Mouse (Mus musculus): Measurements from ENCODE around the gene Med29. TPM values are rescaled to one million over a fixed set of nuclear protein-coding genes. Genes with fewer than 3 reads are reported as not detected.

The Med29 gene
- polyA plus RNA-seq, 1 experiment, result 46.5 TPM

GRCm38 (mm10) chr7:28427738-28428137, 35.2 kb upstream of the Med29 start:
- DNase-seq (ENCODE audit: low read depth), result no peak
- no peak for TF ChIP-seq POLR2A (IDR thresholded peaks at IDR 0.05; ENCODE audit: borderline replicate concordance, extremely low read depth, insufficient read depth, insufficient read length, poor library complexity, severe bottlenecking)
- no peak for TF ChIP-seq CTCF (IDR thresholded peaks at IDR 0.05; ENCODE audit: borderline replicate concordance, extremely low read depth, insufficient read depth, insufficient read length)

GRCm38 (mm10) chr7:28423018-28423417, 30.5 kb upstream of the Med29 start:
- TF ChIP-seq POLR2A (IDR thresholded peaks at IDR 0.05; ENCODE audit: borderline replicate concordance, extremely low read depth, insufficient read depth, insufficient read length, poor library complexity, severe bottlenecking) (no peak), CTCF (IDR thresholded peaks at IDR 0.05; ENCODE audit: borderline replicate concordance, extremely low read depth, insufficient read depth, insufficient read length) (no peak)
- DNase-seq (ENCODE audit: low read depth), result no peak

- no peak for DNase-seq (ENCODE audit: low read depth)
- no peak for TF ChIP-seq POLR2A (IDR thresholded peaks at IDR 0.05; ENCODE audit: borderline replicate concordance, extremely low read depth, insufficient read depth, insufficient read length, poor library complexity, severe bottlenecking)
- TF ChIP-seq CTCF (IDR thresholded peaks at IDR 0.05; ENCODE audit: borderline replicate concordance, extremely low read depth, insufficient read depth, insufficient read length), result no peak
Measured at GRCm38 (mm10) chr7:28419416-28419815, 26.9 kb upstream of the Med29 start.

- TF ChIP-seq CTCF (IDR thresholded peaks at IDR 0.05; ENCODE audit: borderline replicate concordance, extremely low read depth, insufficient read depth, insufficient read length) (no peak), POLR2A (IDR thresholded peaks at IDR 0.05; ENCODE audit: borderline replicate concordance, extremely low read depth, insufficient read depth, insufficient read length, poor library complexity, severe bottlenecking) (no peak)
- DNase-seq (ENCODE audit: low read depth), result peak; percentile 6
Measured at GRCm38 (mm10) chr7:28418096-28418670, 25.7 kb upstream of the Med29 start.

GRCm38 (mm10) chr7:28417368-28417767, 24.9 kb upstream of the Med29 start:
- DNase-seq (ENCODE audit: low read depth), result no peak
- TF ChIP-seq POLR2A (IDR thresholded peaks at IDR 0.05; ENCODE audit: borderline replicate concordance, extremely low read depth, insufficient read depth, insufficient read length, poor library complexity, severe bottlenecking) (no peak), CTCF (IDR thresholded peaks at IDR 0.05; ENCODE audit: borderline replicate concordance, extremely low read depth, insufficient read depth, insufficient read length) (peak; percentile 17; the same call in 1 of the 2 replicates)

- DNase-seq (ENCODE audit: low read depth), result no peak
- no peak for TF ChIP-seq POLR2A (IDR thresholded peaks at IDR 0.05; ENCODE audit: borderline replicate concordance, extremely low read depth, insufficient read depth, insufficient read length, poor library complexity, severe bottlenecking)
Measured at GRCm38 (mm10) chr7:28412826-28413225, 20.3 kb upstream of the Med29 start.

- DNase-seq (ENCODE audit: low read depth), result no peak
- no peak for TF ChIP-seq CTCF (IDR thresholded peaks at IDR 0.05; ENCODE audit: borderline replicate concordance, extremely low read depth, insufficient read depth, insufficient read length)
- no peak for TF ChIP-seq POLR2A (IDR thresholded peaks at IDR 0.05; ENCODE audit: borderline replicate concordance, extremely low read depth, insufficient read depth, insufficient read length, poor library complexity, severe bottlenecking)
Measured at GRCm38 (mm10) chr7:28410841-28411475, 18.4 kb upstream of the Med29 start.

DNA sequence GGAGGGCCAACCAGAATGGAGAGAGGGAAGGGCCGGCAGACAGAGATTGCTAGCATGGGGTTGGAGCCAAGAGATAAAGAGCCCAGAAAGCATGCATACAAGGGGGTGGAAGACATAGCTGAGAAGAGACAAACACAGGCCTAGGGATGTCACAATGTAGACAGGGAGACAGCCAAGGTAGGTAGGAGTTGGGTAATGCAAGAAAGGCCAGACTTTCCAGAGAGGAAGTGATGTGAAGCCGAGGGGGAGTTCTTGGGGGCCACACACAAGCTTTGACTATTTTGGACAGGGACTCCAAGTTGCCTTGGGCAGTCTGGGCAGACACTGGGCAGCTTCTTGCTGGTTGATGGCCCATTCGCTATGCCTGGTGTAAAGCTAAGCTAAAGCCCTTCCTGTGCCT, 9.4 kb upstream of the Med29 start:
- DNase-seq (ENCODE audit: low read depth), result no peak
- TF ChIP-seq CTCF (IDR thresholded peaks at IDR 0.05; ENCODE audit: borderline replicate concordance, extremely low read depth, insufficient read depth, insufficient read length) (no peak), POLR2A (IDR thresholded peaks at IDR 0.05; ENCODE audit: borderline replicate concordance, extremely low read depth, insufficient read depth, insufficient read length, poor library complexity, severe bottlenecking) (no peak)

GRCm38 (mm10) chr7:28401030-28401429, 8.5 kb upstream of the Med29 start:
- TF ChIP-seq POLR2A (IDR thresholded peaks at IDR 0.05; ENCODE audit: borderline replicate concordance, extremely low read depth, insufficient read depth, insufficient read length, poor library complexity, severe bottlenecking), result no peak
- TF ChIP-seq CTCF (IDR thresholded peaks at IDR 0.05; ENCODE audit: borderline replicate concordance, extremely low read depth, insufficient read depth, insufficient read length), result no peak
- no peak for DNase-seq (ENCODE audit: low read depth)

- no peak for TF ChIP-seq CTCF (IDR thresholded peaks at IDR 0.05; ENCODE audit: borderline replicate concordance, extremely low read depth, insufficient read depth, insufficient read length)
- no peak for TF ChIP-seq POLR2A (IDR thresholded peaks at IDR 0.05; ENCODE audit: borderline replicate concordance, extremely low read depth, insufficient read depth, insufficient read length, poor library complexity, severe bottlenecking)
- DNase-seq (ENCODE audit: low read depth), result no peak
Measured at GRCm38 (mm10) chr7:28398696-28399340, 6.3 kb upstream of the Med29 start.

DNA sequence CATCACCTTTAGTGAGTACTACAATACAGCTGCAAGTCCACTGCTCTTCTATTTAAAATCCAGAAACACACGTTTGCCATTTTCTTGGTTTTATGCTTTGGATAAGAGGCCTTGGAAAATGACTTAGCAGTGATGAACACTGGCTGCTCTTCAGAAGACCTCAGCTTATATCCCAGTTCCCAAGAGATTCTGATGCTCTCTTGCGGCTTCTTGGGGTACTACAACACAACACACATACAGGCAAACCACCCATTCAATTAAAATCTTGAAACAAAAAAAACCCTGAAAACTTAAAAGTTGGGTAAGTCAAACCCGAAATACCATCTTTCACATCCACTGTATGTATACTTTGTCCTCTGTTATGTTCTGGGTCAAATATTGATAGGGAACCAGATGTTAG, 5.5 kb upstream of the Med29 start:
- peak; percentile 56 for DNase-seq (ENCODE audit: low read depth)
- no peak for TF ChIP-seq POLR2A (IDR thresholded peaks at IDR 0.05; ENCODE audit: borderline replicate concordance, extremely low read depth, insufficient read depth, insufficient read length, poor library complexity, severe bottlenecking)
- peak; percentile 33; the same call in 1 of the 2 replicates for TF ChIP-seq CTCF (IDR thresholded peaks at IDR 0.05; ENCODE audit: borderline replicate concordance, extremely low read depth, insufficient read depth, insufficient read length)

GRCm38 (mm10) chr7:28395425-28395824, 2.9 kb upstream of the Med29 start:
- DNase-seq (ENCODE audit: low read depth), result no peak
- TF ChIP-seq POLR2A (IDR thresholded peaks at IDR 0.05; ENCODE audit: borderline replicate concordance, extremely low read depth, insufficient read depth, insufficient read length, poor library complexity, severe bottlenecking), result no peak
- TF ChIP-seq CTCF (IDR thresholded peaks at IDR 0.05; ENCODE audit: borderline replicate concordance, extremely low read depth, insufficient read depth, insufficient read length), result no peak

Data from brain, embryonic 14.5 days (tissue).